Mouse (Mus musculus) heart, adult 2 months (tissue): ENCODE measurements at regions not wholly inside any gene's neighbourhood (a gene's known extent, or its start where the extent isn't known, plus 50 kb on each side); places are given as distances from the start of the nearest gene placed in this dataset.
A peak's percentile ranks its signal among the peaks of the same experiment; 100 is the strongest.

ENCODE experiments used
- DNase-seq, 2 experiments: peaks; one replicate each; pipeline ENCODE4 v3.0.0; 2021
- H3K27ac ChIP-seq: fragments of 200-600 bp; 2 replicates; pipeline ENCODE4 v1.8.1; 2022
- H3K27me3 ChIP-seq: fragments of 200-500 bp; 2 replicates; pipeline ENCODE4 v1.6.1; 2012; ENCODE audit warnings: mild to moderate bottlenecking, low read length, inconsistent platforms, mixed read lengths; ENCODE audit not compliant: control insufficient read depth, insufficient read depth
- H3K36me3 ChIP-seq: fragments of 200-500 bp; 2 replicates; pipeline ENCODE4 v1.6.1; 2012; ENCODE audit warnings: low read length, inconsistent platforms; ENCODE audit not compliant: control insufficient read depth, insufficient read depth
- H3K4me1 ChIP-seq: fragments of 200-500 bp; 2 replicates; pipeline ENCODE4 v1.6.1; 2011; ENCODE audit warnings: low read length; ENCODE audit not compliant: control insufficient read depth, insufficient read depth
- H3K4me3 ChIP-seq: fragments of 200-600 bp; 2 replicates; pipeline ENCODE4 v1.8.1; 2022
- H3K79me2 ChIP-seq: fragments of 200-500 bp; replicated peaks from 2 replicates; pipeline ENCODE4 v1.6.1; 2012; ENCODE audit warnings: mild to moderate bottlenecking, inconsistent platforms, low read length, moderate library complexity, mixed read lengths; ENCODE audit not compliant: control insufficient read depth, insufficient read depth
- H3K9ac ChIP-seq: fragments of 200-500 bp; 2 replicates; pipeline ENCODE4 v1.6.1; 2012; ENCODE audit warnings: low read depth, mild to moderate bottlenecking, control low read depth, inconsistent platforms, low read length, mixed read lengths
- CTCF ChIP-seq: fragments of 200-600 bp; IDR thresholded peaks from 2 replicates; pipeline ENCODE4 v1.8.1; 2022; ENCODE audit warnings: antibody characterized with exemption, mild to moderate bottlenecking, moderate library complexity
- EP300 ChIP-seq: fragments of 200-500 bp; IDR thresholded peaks from 2 replicates; pipeline ENCODE4 v1.6.1; 2011; ENCODE audit warnings: low read depth, low read length, control low read depth; ENCODE audit not compliant: insufficient read depth
- POLR2A ChIP-seq: fragments of 200-500 bp; IDR thresholded peaks from 2 replicates; pipeline ENCODE4 v1.6.1; 2011; ENCODE audit warnings: mild to moderate bottlenecking, low read depth, low read length, control low read depth; ENCODE audit not compliant: insufficient read depth
- WGBS: fragments of 180-500 bp; shearing (Covaris S2); methylation state at CpG from one replicate; pipeline ENCODE4 v1.1.7; 2018; 5-methylcytosine and 5-hydroxymethylcytosine counted together
- intact Hi-C: fragments of 180-260 bp; cut with DNase I; formaldehyde crosslinking; loops from one replicate; pipeline ENCODE4 v1.15.1; 2025

DNA sequence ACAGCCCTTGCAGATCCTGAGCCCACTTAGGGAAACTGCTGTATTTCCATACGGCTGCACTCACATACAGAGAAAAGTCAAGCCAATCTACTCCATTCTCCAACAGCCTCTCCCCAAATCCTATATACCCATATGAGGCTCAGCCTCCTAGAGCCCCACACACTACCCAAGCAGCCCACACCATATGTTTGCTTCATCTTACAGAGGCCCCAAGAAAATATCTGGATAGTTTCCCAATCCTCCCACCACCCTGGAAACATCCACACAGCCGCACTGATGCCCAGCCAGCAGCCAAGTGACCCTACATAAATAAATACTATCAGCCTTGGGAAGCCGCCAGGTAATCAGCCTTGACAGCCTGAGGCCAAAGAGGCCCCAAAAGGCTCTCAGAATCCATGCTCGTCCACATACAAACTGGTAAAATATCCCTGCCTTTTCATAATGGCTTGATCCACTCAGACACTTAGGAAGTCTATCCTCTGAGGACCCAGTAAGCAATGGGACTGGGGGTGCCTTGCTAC, 153.1 kb upstream of the Fam78b start:
- Histone ChIP-seq H3K4me3 (no peak overlapping the region), H3K36me3 (no peaks in the 10 kb centered on the region), H3K9ac (no peak overlapping the region), H3K27ac (no peak overlapping the region), H3K27me3 (no peaks in the 10 kb centered on the region), H3K4me1 (no peaks in the 10 kb centered on the region), H3K79me2 (no peaks in the 10 kb centered on the region)
- TF ChIP-seq EP300, result no peak
- TF ChIP-seq CTCF, result no peak
- TF ChIP-seq POLR2A, result no peak
- DNase-seq, result no peak
- WGBS, result 43% methylated on average over 4 of the region's 4 CpGs
- intact Hi-C loops, result no loop called here

GRCm38 (mm10) chr1:166855988-166856387, 145.2 kb upstream of the Fam78b start:
- intact Hi-C loops, result no loop called here
- Histone ChIP-seq H3K4me3 (no peak overlapping the region), H3K79me2 (no peaks in the 10 kb centered on the region)

GRCm38 (mm10) chr1:166866256-166866655, 135.0 kb upstream of the Fam78b start:
- no peak for TF ChIP-seq EP300
- no peak for TF ChIP-seq POLR2A
- TF ChIP-seq CTCF, result no peak
- intact Hi-C loops, result no loop called here
- 69% methylated on average over 7 of the region's 7 CpGs for WGBS
- DNase-seq, result no peak
- Histone ChIP-seq H3K36me3 (no peaks in the 10 kb centered on the region), H3K4me1 (no peaks in the 10 kb centered on the region), H3K79me2 (no peaks in the 10 kb centered on the region), H3K27ac (no peak overlapping the region), H3K27me3 (no peaks in the 10 kb centered on the region), H3K9ac (no peak overlapping the region), H3K4me3 (no peak overlapping the region)

More at GRCm38 (mm10) chr1:166855988-166856387, 145.2 kb upstream of the Fam78b start:
- H3K27ac ChIP-seq, result no peak overlapping the region
- H3K36me3 ChIP-seq, result no peaks in the 10 kb centered on the region
- 73% methylated on average over 4 of the region's 4 CpGs for WGBS
- no peaks in the 10 kb centered on the region for H3K4me1 ChIP-seq
- no peak for DNase-seq
- no peaks in the 10 kb centered on the region for H3K27me3 ChIP-seq
- no peak overlapping the region for H3K9ac ChIP-seq
- TF ChIP-seq POLR2A, result no peak
- no peak for TF ChIP-seq CTCF
- no peak for TF ChIP-seq EP300

DNA sequence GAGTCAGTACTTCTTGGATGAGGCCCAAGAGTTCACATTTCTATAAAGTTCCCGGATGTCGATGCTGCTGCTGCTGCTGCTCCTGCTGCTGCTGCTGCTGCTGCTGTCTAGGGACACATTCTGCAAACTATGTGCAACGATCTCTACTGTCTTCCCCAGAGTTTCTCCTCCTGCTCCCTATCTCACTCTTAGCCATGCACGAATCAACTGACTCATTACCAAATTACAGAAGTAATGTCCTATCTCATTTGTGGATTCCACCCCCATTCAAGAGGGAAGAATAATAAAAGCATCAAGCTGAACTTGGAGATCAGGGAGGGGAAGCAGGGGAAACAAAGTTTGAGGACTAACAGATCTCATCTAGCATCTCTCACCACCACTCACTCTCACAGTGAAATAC, 130.0 kb upstream of the Fam78b start:
- Histone ChIP-seq H3K27me3 (no peaks in the 10 kb centered on the region), H3K79me2 (no peaks in the 10 kb centered on the region), H3K4me3 (no peak overlapping the region), H3K36me3 (no peaks in the 10 kb centered on the region), H3K4me1 (no peaks in the 10 kb centered on the region), H3K9ac (no peak overlapping the region), H3K27ac (no peak overlapping the region)
- TF ChIP-seq CTCF (no peak), POLR2A (no peak), EP300 (no peak)
- intact Hi-C loops, result no loop called here
- DNase-seq, result no peak
- WGBS, result 40% methylated on average over 4 of the region's 4 CpGs

GRCm38 (mm10) chr1:166876452-166876851, 124.8 kb upstream of the Fam78b start:
- H3K36me3 ChIP-seq, result no peaks in the 10 kb centered on the region
- no peaks in the 10 kb centered on the region for H3K4me1 ChIP-seq
- H3K79me2 ChIP-seq, result no peaks in the 10 kb centered on the region
- no peak overlapping the region for H3K4me3 ChIP-seq
- H3K27ac ChIP-seq, result no peak overlapping the region
- H3K9ac ChIP-seq, result no peak overlapping the region
- TF ChIP-seq EP300 (no peak), POLR2A (no peak), CTCF (no peak)
- 67% methylated on average over 2 of the region's 2 CpGs for WGBS
- no peaks in the 10 kb centered on the region for H3K27me3 ChIP-seq
- DNase-seq, result no peak
- intact Hi-C loops, result no loop called here

DNA sequence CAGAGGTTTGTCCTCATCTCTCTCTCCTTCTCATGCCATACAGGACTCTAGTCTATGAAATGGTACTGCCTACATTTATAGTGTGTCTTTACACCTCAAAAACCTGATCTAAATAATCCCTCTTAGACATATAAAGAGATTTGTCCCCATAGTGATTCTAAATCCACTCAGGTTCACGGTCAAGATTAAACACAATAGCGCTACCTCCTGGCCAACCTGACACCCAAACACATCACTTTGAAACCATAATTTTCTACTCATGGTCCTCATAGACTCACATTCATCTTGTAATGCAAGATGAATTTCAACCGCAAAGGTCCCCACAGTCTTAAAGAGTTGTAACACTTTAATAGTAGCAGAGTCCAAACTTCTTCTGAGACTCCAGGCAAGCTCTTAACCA, 118.0 kb upstream of the Fam78b start:
- 81% methylated on average over 3 of the region's 3 CpGs for WGBS
- Histone ChIP-seq H3K36me3 (no peaks in the 10 kb centered on the region), H3K27ac (no peak overlapping the region), H3K4me3 (no peak overlapping the region), H3K9ac (no peak overlapping the region), H3K79me2 (no peaks in the 10 kb centered on the region), H3K4me1 (no peaks in the 10 kb centered on the region), H3K27me3 (no peaks in the 10 kb centered on the region)
- TF ChIP-seq POLR2A, result no peak
- peak; percentile 44 for TF ChIP-seq CTCF
- intact Hi-C loops, result loop anchor here (2.0 kb wide), 1 partner anchor 100 kb away; no protein-coding TSS in a partner anchor
- no peak for DNase-seq
